Mouse (Mus musculus): ENCODE measurements around the gene Lcn2. TPM values are rescaled to one million over a fixed set of nuclear protein-coding genes. Genes with fewer than 3 reads are reported as not detected.

The Lcn2 gene
- polyA plus RNA-seq, 1 experiment from 2014 or later = 1.8 TPM

Other genes with a start within 250 kb of the Lcn2 start
- 35.8 and 41.8 TPM in 2 replicates for gene Prrc2b, start 237.2 kb downstream of the Lcn2 start, polyA plus RNA-seq (2014; fragmentation: Nextera tagmentation; extraction: Ambion mirVana)
- gene Pomt1, start 151.7 kb downstream of the Lcn2 start, polyA plus RNA-seq (2014; fragmentation: Nextera tagmentation; extraction: Ambion mirVana) = 15.9 and 17.3 TPM in 2 replicates
- gene Uck1, start 128.1 kb downstream of the Lcn2 start, polyA plus RNA-seq (2014; fragmentation: Nextera tagmentation; extraction: Ambion mirVana) = 37.0 and 43.4 TPM in 2 replicates
- gene Golga2, start 100.9 kb downstream of the Lcn2 start, polyA plus RNA-seq (2014; fragmentation: Nextera tagmentation; extraction: Ambion mirVana) = 19.3 and 22.6 TPM in 2 replicates
- 129 and 131 TPM in 2 replicates for gene Swi5, start 100.2 kb downstream of the Lcn2 start, polyA plus RNA-seq (2014; fragmentation: Nextera tagmentation; extraction: Ambion mirVana)
- gene Ciz1, start 35.9 kb downstream of the Lcn2 start, polyA plus RNA-seq (2014; fragmentation: Nextera tagmentation; extraction: Ambion mirVana) = 28.8 and 31.1 TPM in 2 replicates
- 4.7 and 5.6 TPM in 2 replicates for gene Dnm1, start 34.9 kb downstream of the Lcn2 start, polyA plus RNA-seq (2014; fragmentation: Nextera tagmentation; extraction: Ambion mirVana)
- 56.6 and 64.5 TPM in 2 replicates for gene 1110008P14Rik, start 6.3 kb downstream of the Lcn2 start, polyA plus RNA-seq (2014; fragmentation: Nextera tagmentation; extraction: Ambion mirVana)
- gene Ptges2, start 7.6 kb upstream of the Lcn2 start, polyA plus RNA-seq (2014; fragmentation: Nextera tagmentation; extraction: Ambion mirVana) = 43.7 and 48.2 TPM in 2 replicates
- 4.5 and 4.7 TPM in 2 replicates for gene Naif1, start 62.2 kb upstream of the Lcn2 start, polyA plus RNA-seq (2014; fragmentation: Nextera tagmentation; extraction: Ambion mirVana)
- 6.6 and 8.0 TPM in 2 replicates for gene Slc25a25, start 63.2 kb upstream of the Lcn2 start, polyA plus RNA-seq (2014; fragmentation: Nextera tagmentation; extraction: Ambion mirVana)
- gene Fam102a, start 147.1 kb upstream of the Lcn2 start, polyA plus RNA-seq (2014; fragmentation: Nextera tagmentation; extraction: Ambion mirVana) = 5.8 and 6.3 TPM in 2 replicates
- gene Dpm2, start 182.6 kb upstream of the Lcn2 start, polyA plus RNA-seq (2014; fragmentation: Nextera tagmentation; extraction: Ambion mirVana) = 72.9 and 85.0 TPM in 2 replicates
- 0.19 TPM in 1 of 2 replicates, not detected in the other for gene Pip5kl1, start 186.5 kb upstream of the Lcn2 start, polyA plus RNA-seq (2014; fragmentation: Nextera tagmentation; extraction: Ambion mirVana)
- gene 9430097D07Rik, start 187.4 kb upstream of the Lcn2 start, polyA plus RNA-seq (2014; fragmentation: Nextera tagmentation; extraction: Ambion mirVana) = 0.13 TPM in 1 of 2 replicates, not detected in the other
- 33.4 and 35.7 TPM in 2 replicates for gene St6galnac4, start 198.8 kb upstream of the Lcn2 start, polyA plus RNA-seq (2014; fragmentation: Nextera tagmentation; extraction: Ambion mirVana)
- gene St6galnac6, start 211.5 kb upstream of the Lcn2 start, polyA plus RNA-seq (2014; fragmentation: Nextera tagmentation; extraction: Ambion mirVana) = 11.0 and 12.2 TPM in 2 replicates
- gene Ak1, start 233.5 kb upstream of the Lcn2 start, polyA plus RNA-seq (2014; fragmentation: Nextera tagmentation; extraction: Ambion mirVana) = 336 and 355 TPM in 2 replicates

All from heart, embryonic 14.5 days (tissue).